Mouse (Mus musculus): Measurements from ENCODE around the gene Sox5. TPM values are rescaled to one million over a fixed set of nuclear protein-coding genes. Genes with fewer than 3 reads are reported as not detected.

Gene Sox5
- polyA plus RNA-seq, 1 experiment from 2014 or later: 54.7 TPM

DNA sequence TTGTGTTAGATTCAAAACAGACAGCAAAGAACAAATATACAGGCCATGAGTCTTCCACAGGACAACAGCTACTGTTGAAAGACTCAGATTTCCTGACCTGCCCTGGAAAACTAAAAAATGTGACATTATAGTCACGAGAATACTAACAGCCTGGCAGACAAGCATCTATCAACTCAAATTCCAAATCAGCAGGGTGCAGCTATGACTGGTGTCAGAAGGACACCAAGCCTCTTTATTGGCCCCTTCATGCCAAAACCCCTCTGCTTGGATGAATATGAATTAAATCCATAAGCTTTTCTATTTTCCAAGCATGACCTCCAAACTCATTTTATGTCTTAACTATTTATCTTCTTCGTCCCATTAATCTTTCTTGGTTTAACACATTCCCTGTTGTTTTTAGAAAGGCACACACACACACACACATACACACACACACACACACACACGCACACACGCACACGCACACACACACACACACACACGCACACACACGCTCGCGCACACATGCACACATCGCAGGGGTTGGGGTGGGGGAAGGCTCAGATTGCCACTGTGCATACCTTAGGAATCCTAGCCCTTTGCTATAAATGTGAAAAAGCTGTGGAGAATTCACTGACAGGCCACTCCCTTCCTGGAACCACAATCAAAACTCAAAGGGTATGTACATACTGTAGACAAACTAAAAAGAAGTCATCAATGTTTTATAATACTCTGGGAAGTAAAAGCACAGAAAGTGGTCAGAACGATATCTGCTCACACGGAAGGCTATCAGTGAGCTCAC is 612.9 kb downstream of the Sox5 start:
- H3K9ac ChIP-seq (ENCODE audit: low read length): no peak overlapping the region
- H3K9me3 ChIP-seq (ENCODE audit: control insufficient read depth, low read length): no peaks in the 10 kb centered on the region
- no peak overlapping the region for H3K27ac ChIP-seq (replicated peaks; ENCODE audit: low read depth, low read length)
- H3K4me2 ChIP-seq (ENCODE audit: low read depth, severe bottlenecking): no peak overlapping the region
- peaks cover 11% of the 10 kb centered on the region; the same call in 1 of the 2 replicates for H3K4me1 ChIP-seq (ENCODE audit: control insufficient read depth, insufficient read depth, low read length)
- DNase-seq (ENCODE audit: low spot score) (no peak), ATAC-seq (ENCODE audit: insufficient number of reproducible peaks, low FRiP score, low TSS enrichment, low read depth) (no peak)
- whole genome bisulfite sequencing: 86% methylated on average over 12 of the region's 12 CpGs
- H3K27me3 ChIP-seq (ENCODE audit: control insufficient read depth, insufficient read depth, low read length): no peaks in the 10 kb centered on the region
- H3K36me3 ChIP-seq (ENCODE audit: control insufficient read depth, insufficient read depth, low read length): no peaks in the 10 kb centered on the region
- H3K4me3 ChIP-seq (ENCODE audit: low read depth, low read length): no peak overlapping the region

DNA sequence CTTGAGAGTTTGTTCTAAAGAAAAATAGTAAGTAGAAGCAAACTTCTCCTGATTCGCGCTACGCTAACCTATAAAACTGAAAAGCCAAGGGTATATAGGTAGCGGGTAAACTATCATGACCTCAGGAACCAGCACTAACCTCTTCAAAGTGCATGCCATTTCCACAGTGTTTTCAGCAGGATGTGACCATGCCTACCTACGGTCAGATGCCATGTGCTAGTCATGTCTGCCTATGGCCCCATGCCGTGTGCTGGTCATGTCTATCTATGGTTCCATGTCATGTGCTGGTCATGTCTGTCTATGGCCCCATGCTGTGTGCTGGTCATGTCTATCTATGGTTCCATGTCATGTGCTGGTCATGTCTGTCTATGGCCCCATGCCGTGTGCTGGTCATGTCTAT is 614.7 kb downstream of the Sox5 start:
- 98% methylated on average over 7 of the region's 7 CpGs for WGBS
- Histone ChIP-seq H3K9ac (ENCODE audit: low read length) (no peak overlapping the region), H3K27me3 (ENCODE audit: control insufficient read depth, insufficient read depth, low read length) (no peaks in the 10 kb centered on the region), H3K4me1 (ENCODE audit: control insufficient read depth, insufficient read depth, low read length) (peaks cover 11% of the 10 kb centered on the region; the same call in 1 of the 2 replicates), H3K9me3 (ENCODE audit: control insufficient read depth, low read length) (no peaks in the 10 kb centered on the region), H3K27ac (replicated peaks; ENCODE audit: low read depth, low read length) (peak overlapping the region; percentile 73), H3K36me3 (ENCODE audit: control insufficient read depth, insufficient read depth, low read length) (no peaks in the 10 kb centered on the region), H3K4me2 (ENCODE audit: low read depth, severe bottlenecking) (no peak overlapping the region), H3K4me3 (ENCODE audit: low read depth, low read length) (no peak overlapping the region)
- no peak for DNase-seq (ENCODE audit: low spot score)
- no peak for ATAC-seq (ENCODE audit: insufficient number of reproducible peaks, low FRiP score, low TSS enrichment, low read depth)

DNA sequence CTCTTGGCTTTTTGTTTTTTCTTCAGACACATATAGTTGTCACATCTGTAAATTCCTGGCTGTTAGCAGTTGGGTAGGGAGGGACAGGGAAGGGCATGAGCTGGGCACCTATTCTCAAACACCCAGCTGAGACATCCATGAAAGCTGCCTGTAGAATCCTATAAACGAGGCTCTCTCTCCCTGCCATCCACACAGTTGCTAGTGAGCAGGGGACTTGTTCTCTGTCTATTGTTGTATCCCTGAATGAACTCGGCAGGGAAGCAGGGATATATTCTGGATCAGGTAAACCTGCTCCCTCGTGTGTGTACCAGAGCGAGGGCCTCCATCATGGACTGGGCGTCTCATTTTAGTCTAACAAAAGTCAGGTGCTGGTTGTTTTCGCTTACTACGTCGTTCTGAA is 615.1 kb downstream of the Sox5 start:
- Histone ChIP-seq H3K9me3 (ENCODE audit: control insufficient read depth, low read length) (no peaks in the 10 kb centered on the region), H3K4me2 (ENCODE audit: low read depth, severe bottlenecking) (peak overlapping the region; percentile 22; the same call in 1 of the 2 replicates), H3K4me1 (ENCODE audit: control insufficient read depth, insufficient read depth, low read length) (peaks cover 11% of the 10 kb centered on the region; the same call in 1 of the 2 replicates), H3K4me3 (ENCODE audit: low read depth, low read length) (no peak overlapping the region), H3K36me3 (ENCODE audit: control insufficient read depth, insufficient read depth, low read length) (no peaks in the 10 kb centered on the region), H3K27ac (replicated peaks; ENCODE audit: low read depth, low read length) (peak overlapping the region; percentile 73), H3K9ac (ENCODE audit: low read length) (no peak overlapping the region), H3K27me3 (ENCODE audit: control insufficient read depth, insufficient read depth, low read length) (no peaks in the 10 kb centered on the region)
- 80% methylated on average over 8 of the region's 8 CpGs for WGBS
- DNase-seq (ENCODE audit: low spot score): no peak
- no peak for ATAC-seq (ENCODE audit: insufficient number of reproducible peaks, low FRiP score, low TSS enrichment, low read depth)

DNA sequence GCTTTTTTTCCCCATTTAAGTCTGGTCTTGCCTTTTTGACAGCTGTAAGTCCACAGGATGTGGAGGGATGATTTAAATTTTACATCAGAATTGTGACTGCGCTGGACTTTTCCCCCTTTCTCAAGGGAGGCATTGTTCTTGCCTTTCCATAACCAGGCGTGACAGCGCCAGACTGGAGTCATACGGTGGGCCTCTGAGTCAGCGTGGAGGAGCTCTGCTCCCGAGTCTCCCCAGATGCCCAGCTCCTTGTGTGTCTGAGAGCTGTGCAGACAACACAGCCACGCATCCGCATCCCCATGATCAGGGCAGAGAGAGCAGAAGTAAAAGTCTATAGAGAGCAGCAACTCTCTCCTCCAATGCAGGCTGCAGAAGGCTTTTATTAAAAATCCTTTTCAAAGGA is 615.7 kb downstream of the Sox5 start:
- Histone ChIP-seq H3K27ac (replicated peaks; ENCODE audit: low read depth, low read length) (peak overlapping the region; percentile 73), H3K27me3 (ENCODE audit: control insufficient read depth, insufficient read depth, low read length) (no peaks in the 10 kb centered on the region), H3K9me3 (ENCODE audit: control insufficient read depth, low read length) (no peaks in the 10 kb centered on the region), H3K4me2 (ENCODE audit: low read depth, severe bottlenecking) (peak overlapping the region; percentile 22; the same call in 1 of the 2 replicates), H3K9ac (ENCODE audit: low read length) (0 out of 2 replicates have a peak overlapping the region, but pooled peaks have one; percentile 45), H3K4me1 (ENCODE audit: control insufficient read depth, insufficient read depth, low read length) (peaks cover 11% of the 10 kb centered on the region; the same call in 1 of the 2 replicates), H3K36me3 (ENCODE audit: control insufficient read depth, insufficient read depth, low read length) (no peaks in the 10 kb centered on the region), H3K4me3 (ENCODE audit: low read depth, low read length) (no peak overlapping the region)
- ATAC-seq (ENCODE audit: insufficient number of reproducible peaks, low FRiP score, low TSS enrichment, low read depth) (0 out of 2 replicates have a peak, but pooled peaks have one; percentile 21), DNase-seq (ENCODE audit: low spot score) (peak; percentile 69)
- 44% methylated on average over 8 of the region's 8 CpGs for WGBS

DNA sequence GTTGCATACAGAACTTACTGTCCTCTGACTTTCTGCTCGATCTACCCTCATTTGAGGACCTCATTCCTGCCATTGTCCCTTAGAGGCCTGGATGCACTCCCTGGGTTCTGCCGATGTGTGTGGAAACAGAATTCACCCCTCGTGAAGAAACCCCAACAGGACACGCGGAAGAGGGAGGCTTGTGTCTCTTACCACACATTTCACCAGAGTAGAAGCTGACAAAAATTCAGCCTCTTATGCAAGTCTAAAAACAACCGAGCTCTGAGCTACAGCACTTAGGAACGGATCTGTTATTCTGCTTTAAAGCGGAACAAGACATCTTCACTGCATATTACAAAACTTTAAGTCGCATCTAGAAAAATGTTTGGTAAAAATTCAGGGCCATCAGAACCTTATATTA is 618.3 kb downstream of the Sox5 start:
- WGBS: 91% methylated on average over 9 of the region's 9 CpGs
- H3K4me3 ChIP-seq (ENCODE audit: low read depth, low read length): no peak overlapping the region
- no peaks in the 10 kb centered on the region for H3K9me3 ChIP-seq (ENCODE audit: control insufficient read depth, low read length)
- H3K27ac ChIP-seq (replicated peaks; ENCODE audit: low read depth, low read length): no peak overlapping the region
- peaks cover 11% of the 10 kb centered on the region; the same call in 1 of the 2 replicates for H3K4me1 ChIP-seq (ENCODE audit: control insufficient read depth, insufficient read depth, low read length)
- DNase-seq (ENCODE audit: low spot score) (no peak), ATAC-seq (ENCODE audit: insufficient number of reproducible peaks, low FRiP score, low TSS enrichment, low read depth) (no peak)
- H3K36me3 ChIP-seq (ENCODE audit: control insufficient read depth, insufficient read depth, low read length): no peaks in the 10 kb centered on the region
- no peak overlapping the region for H3K4me2 ChIP-seq (ENCODE audit: low read depth, severe bottlenecking)
- H3K27me3 ChIP-seq (ENCODE audit: control insufficient read depth, insufficient read depth, low read length): no peaks in the 10 kb centered on the region
- H3K9ac ChIP-seq (ENCODE audit: low read length): no peak overlapping the region

DNA sequence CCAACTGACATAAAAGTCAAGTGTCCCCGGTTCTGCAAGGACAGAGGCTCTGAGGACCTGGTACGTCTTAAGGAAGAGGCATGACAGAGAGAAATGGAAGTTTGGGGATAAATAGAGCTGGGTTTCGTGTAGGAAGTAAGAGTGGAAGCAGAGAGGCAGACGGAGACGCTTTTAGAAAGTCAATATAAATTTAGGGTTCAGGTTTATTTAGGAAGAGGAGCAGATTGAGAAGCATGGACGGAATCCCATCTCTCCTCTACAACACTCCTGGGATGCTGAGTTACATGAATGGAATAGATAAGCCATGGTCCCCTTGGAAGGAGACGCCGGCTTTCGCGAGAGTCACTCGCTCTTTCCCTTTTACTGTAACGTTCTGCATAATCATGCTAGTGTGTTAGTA is 623.1 kb downstream of the Sox5 start:
- no peaks in the 10 kb centered on the region for H3K36me3 ChIP-seq (ENCODE audit: control insufficient read depth, insufficient read depth, low read length)
- H3K4me3 ChIP-seq (ENCODE audit: low read depth, low read length): no peak overlapping the region
- no peaks in the 10 kb centered on the region for H3K27me3 ChIP-seq (ENCODE audit: control insufficient read depth, insufficient read depth, low read length)
- no peak overlapping the region for H3K27ac ChIP-seq (replicated peaks; ENCODE audit: low read depth, low read length)
- H3K9me3 ChIP-seq (ENCODE audit: control insufficient read depth, low read length): no peaks in the 10 kb centered on the region
- ATAC-seq (ENCODE audit: insufficient number of reproducible peaks, low FRiP score, low TSS enrichment, low read depth): no peak
- no peak overlapping the region for H3K9ac ChIP-seq (ENCODE audit: low read length)
- H3K4me1 ChIP-seq (ENCODE audit: control insufficient read depth, insufficient read depth, low read length): no peaks in the 10 kb centered on the region
- no peak overlapping the region for H3K4me2 ChIP-seq (ENCODE audit: low read depth, severe bottlenecking)
- no peak for DNase-seq (ENCODE audit: low spot score)
- 96% methylated on average over 12 of the region's 12 CpGs for WGBS

DNA sequence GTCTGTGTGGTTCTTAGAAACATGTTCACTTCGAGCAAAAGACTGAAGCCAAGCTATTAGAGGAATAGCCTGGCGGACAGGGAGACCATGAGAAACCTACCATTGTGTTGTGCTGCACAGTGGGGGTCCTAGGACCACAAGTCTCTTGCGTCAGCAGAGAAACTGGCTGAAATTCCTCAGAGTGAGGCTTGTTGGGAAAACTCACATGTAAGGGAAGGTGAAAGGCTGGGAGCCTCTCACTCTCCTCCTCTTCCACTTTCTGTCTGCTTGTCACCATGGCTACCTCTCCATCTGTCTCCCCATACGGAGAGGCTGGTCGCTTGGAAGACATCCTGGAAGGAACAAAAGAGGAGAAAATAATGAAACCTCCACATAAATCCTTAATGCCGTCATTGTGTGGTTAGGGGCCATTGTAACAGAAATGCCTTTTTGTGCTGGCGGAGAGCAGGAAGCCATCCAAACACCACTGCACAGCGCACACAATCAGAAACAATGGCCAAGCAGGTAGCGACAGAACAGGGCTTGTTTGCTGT is 626.8 kb downstream of the Sox5 start:
- DNase-seq (ENCODE audit: low spot score) (no peak), ATAC-seq (ENCODE audit: insufficient number of reproducible peaks, low FRiP score, low TSS enrichment, low read depth) (no peak)
- Histone ChIP-seq H3K4me1 (ENCODE audit: control insufficient read depth, insufficient read depth, low read length) (no peaks in the 10 kb centered on the region), H3K27me3 (ENCODE audit: control insufficient read depth, insufficient read depth, low read length) (no peaks in the 10 kb centered on the region), H3K27ac (replicated peaks; ENCODE audit: low read depth, low read length) (no peak overlapping the region), H3K4me3 (ENCODE audit: low read depth, low read length) (no peak overlapping the region), H3K9me3 (ENCODE audit: control insufficient read depth, low read length) (no peaks in the 10 kb centered on the region), H3K4me2 (ENCODE audit: low read depth, severe bottlenecking) (no peak overlapping the region), H3K9ac (ENCODE audit: low read length) (no peak overlapping the region), H3K36me3 (ENCODE audit: control insufficient read depth, insufficient read depth, low read length) (no peaks in the 10 kb centered on the region)
- WGBS: 76% methylated on average over 9 of the region's 9 CpGs

DNA sequence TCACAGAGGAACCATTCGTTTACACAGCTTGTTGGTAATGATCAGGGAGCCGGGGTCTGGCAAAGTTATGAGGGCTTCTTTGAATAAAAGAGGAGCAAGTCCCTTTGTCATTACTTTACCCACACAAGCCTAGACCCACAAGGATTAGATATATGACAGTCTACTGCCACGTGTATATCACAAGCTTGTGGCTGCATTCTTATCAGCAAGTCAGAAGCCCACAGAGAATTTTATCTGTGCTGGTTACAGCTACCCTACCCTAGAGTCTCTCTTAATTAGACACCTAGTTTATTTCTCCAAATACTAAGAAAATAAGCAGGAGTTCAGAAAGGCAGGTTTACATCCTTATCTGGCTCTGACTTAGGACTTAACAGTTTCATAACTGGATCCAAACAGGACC is 629.8 kb downstream of the Sox5 start:
- no peak for ATAC-seq (ENCODE audit: insufficient number of reproducible peaks, low FRiP score, low TSS enrichment, low read depth)

More for the DNA sequence above, 629.8 kb downstream of the Sox5 start:
- Histone ChIP-seq H3K27me3 (ENCODE audit: control insufficient read depth, insufficient read depth, low read length) (no peaks in the 10 kb centered on the region), H3K27ac (replicated peaks; ENCODE audit: low read depth, low read length) (no peak overlapping the region), H3K4me1 (ENCODE audit: control insufficient read depth, insufficient read depth, low read length) (no peaks in the 10 kb centered on the region), H3K4me3 (ENCODE audit: low read depth, low read length) (no peak overlapping the region), H3K4me2 (ENCODE audit: low read depth, severe bottlenecking) (no peak overlapping the region), H3K9me3 (ENCODE audit: control insufficient read depth, low read length) (no peaks in the 10 kb centered on the region), H3K9ac (ENCODE audit: low read length) (no peak overlapping the region), H3K36me3 (ENCODE audit: control insufficient read depth, insufficient read depth, low read length) (no peaks in the 10 kb centered on the region)
- 28% methylated on average over 3 of the region's 3 CpGs for WGBS
- no peak for DNase-seq (ENCODE audit: low spot score)

All from limb, embryonic 11.5 days (tissue).